Mouse (Mus musculus): ENCODE measurements around the gene Pgm5.

Pgm5 gene

DNA sequence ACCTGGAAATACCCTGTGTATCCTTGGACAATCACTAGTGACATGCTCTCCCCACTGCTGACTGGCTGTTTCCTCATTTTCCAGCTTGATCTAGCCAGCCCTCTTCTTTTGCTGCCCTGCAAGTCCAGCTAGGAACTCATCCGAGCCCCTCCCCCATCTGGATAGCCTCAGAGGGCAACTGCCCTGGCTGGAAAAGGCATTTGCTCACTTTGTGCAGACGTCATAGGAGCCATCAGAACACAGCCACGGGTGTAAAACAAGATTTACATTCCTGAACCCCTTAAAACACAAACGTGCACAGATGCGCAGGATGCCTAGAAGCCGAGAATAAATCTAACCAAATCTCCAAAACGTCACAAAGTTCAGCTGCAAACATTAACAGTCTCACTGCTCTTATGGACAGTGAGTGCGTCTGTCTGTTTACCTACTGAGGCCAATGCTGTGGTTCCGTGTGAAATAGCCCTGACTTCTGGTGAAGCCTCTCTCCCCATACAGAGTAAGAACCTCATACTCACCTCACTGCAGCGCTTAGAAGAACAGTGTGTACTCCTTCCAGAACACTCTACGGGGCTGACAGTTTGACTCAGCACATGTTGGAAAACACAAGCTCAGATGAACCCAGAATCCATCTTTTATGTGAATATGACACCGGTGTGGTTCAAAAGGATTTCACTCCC lies 99.0 kb downstream of the Pgm5 start:
- DNase-seq = no peak

DNA sequence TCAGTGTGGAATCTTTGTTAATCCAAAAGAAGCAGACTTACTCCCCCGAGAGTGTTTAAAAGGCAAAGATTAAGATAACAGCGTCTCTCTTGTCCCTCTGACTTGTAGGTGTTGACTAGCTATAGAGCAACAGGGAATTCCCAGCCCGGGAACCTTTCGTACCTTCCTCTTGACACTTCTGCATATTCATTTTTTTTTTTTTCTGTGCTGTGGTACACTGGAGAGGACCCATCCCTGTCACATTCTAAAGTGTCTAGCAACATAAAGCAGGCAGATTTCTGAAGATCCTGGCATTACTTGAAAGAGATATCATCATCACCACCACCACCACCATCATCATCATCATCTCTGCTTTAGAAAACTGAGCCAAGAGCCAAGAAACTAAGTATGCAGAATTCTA lies 105.0 kb downstream of the Pgm5 start:
- DNase-seq = no peak

DNA sequence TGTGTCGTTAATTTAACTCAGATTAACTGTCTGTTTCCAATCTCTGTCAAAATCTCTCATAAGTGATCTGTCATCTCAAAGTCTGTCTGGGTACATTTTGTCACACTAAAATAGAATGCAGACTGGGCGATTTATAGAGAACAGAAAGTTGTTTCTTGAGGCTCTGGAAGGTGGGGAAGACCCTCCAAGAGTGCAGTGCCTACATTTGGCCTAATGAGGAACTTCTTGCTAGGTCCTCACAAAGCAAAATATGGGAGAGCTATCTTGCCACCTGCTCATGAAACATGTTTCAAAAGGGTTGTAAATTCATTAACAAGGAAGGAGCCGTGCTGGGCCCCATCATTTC lies 107.2 kb downstream of the Pgm5 start:
- no peak for DNase-seq

DNA sequence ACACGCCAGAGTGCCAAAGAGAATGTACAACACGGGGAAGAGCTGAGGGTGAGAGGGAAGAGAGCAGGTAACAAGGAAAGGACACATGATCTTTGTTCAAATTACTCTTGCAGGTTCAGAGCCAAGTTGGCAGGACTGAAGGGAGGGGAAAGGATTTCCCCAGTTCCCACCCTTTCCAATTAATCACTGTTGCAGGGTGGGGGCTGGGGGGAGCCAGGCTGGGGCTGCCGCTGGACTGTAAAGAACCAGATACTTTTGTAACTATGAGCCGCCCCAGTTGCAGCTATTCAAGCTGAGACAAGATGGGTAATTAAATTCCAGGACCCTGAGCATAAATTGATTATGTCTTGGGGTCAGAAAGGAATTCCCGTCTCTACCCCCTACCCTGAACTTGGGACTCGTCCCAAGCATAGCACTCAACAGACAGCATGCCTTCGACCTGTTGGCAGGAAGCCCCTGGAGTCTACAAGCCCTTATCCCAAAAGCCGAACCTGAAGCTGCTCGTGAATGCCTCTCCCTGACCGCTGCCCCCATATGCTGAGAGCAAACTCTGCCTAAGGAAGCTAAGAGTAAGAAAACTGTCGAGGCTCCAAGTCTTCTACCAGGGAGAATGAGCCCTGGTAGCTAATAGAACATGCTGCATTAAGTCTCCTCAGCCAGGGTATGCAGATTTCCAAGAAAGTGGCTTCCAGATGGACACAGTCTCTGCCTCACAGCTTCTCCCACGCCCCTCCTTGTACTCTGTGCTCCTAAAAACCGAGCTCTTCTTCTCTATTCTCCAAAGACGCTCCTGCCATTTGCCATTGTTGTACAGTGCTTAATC lies 107.8 kb downstream of the Pgm5 start:
- peak; percentile 43 to 52 for DNase-seq

DNA sequence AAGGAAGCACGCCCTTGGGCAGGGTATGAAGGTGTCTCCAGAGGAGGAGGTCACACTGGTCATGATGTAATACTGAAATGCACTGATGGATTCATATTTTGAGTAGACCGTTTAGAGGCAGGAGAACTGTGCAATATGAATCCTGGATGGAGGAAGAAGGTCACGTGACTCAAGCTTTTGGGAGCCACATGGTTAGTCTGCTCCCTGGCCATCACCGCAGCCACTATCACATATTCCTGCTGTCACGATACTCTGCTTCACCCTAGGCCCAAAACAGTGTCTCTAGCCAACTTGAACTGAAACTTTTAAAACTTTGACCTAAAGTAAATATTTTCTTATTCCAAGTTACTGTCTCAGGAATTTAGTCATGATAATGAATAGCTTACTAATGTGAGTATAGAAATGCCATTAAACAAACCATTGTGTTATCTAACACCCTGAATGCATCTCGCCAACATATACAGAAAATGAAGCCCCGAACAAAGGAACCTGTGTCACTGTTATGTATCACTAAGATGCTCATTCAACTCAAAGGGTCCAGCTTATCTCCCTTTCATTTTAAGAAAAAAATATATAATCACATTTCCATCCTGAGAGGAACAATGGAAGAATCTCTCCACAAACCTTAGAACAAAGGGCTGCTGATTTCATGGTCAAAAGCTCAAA lies 108.6 kb downstream of the Pgm5 start:
- DNase-seq = no peak

DNA sequence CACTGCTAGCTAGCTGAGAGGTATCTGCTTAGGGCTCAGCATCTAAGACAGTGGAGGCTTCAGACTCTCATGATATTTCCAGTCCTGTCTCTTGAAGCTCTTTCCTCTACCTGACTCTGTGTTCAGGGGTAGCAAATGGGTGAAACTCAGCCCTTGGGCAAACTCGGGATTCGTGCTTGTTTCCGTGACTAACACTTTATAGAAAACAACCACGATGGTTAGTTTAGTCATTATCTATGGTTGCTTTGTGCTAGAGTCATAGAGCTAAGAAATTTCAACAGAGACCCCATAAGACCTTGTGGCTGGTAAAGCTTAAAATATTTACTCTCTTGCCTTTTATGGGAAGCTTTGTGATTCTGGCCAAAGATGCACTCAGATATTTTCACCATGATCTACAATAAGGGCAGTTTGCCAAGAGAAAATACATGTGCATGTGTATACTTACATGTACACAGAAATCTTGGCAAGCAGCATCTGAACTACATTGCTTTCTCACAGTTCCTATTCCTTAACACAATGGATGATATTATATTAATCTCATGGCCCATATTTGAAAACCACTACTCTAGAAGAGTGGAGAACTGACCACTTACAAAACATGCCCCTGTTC lies 115.3 kb downstream of the Pgm5 start:
- no peak for DNase-seq

DNA sequence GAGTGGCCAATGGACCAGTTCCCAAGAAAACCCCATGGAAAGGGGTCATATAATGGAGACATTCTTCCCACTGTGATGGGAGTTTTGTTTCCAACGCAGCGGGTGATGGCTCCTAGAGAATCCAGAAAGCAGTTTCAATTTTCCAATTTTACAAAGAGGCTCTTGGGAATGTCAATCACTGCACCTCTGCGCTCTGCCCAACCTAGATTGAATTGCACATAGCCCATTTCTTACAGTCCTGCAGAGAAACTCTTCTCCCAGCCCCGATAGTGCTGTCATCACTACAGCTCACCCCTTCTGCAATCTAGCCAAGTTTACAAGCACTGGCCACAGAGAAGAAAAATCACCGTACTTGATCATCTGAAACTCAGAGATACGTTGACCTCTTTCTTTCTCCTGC lies 119.0 kb downstream of the Pgm5 start:
- no peak for DNase-seq

DNA sequence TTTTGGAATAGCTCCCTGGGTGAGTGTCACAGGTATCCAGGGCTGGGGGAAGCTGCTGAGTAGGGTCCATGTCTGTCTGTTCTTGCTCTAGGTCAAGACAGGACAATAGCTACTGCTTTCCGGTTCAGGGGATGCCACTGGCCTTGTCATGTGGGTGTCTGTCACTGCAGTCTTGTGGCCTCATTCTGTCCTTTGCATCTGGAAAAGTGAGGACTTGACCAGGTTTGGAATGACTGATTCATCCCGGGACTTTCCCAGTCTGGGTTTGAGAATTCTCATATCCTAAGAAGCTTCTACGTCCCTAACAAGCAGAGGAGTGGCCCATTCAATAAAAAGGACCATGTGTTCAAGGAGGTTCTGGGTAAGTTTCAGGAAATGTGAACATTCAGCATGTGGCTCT lies 122.9 kb downstream of the Pgm5 start:
- DNase-seq = no peak

DNA sequence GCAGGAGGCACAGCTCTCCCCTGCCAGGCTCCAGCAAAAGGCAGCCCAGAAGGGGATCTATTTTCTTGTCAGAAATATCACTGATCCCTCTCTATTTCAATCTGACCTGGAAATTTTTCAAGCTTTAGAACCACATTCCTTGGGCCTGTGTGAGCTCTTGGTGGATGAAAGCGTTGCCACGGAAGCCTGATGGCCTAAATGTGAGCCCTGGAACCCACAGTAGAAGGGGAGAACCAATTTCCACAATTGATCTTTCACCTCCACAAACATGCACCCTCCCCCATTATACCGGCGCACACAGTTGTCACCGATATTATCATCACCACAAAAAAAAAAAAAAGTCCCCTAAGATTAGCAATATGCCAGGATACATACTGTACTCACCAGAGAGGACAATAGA lies 123.6 kb downstream of the Pgm5 start:
- no peak for DNase-seq

DNA sequence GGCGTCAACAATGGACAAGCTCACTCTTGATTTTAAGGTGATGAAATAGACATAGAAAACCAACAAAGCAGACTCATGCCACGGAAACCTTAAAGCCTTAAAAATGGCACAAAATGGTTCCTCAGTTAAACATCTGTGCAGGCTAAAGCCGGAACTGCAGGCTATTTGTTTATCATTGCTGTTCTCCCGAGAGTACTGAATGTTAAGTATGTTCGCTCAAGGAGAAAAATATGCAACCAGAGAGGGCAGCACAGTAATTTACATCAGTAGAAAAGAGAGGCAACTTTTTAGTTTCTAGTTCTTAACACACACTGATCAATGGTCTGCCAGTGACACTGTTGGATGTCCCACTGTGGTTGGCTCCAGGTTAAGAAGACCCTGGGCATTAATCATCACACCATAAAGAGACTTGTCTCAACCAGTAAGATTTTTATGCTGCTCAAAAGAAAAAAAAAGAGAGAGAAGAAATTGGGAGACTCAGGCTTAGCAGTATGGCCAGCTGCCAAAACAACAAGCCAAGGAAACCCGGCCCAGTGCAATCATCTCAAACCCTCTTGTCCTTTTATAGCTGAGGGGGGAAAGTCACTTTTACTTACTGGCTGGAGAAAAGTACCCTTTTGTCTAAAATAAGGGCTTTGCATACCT lies 126.0 kb downstream of the Pgm5 start:
- peak; percentile 23 to 27 for DNase-seq

DNA sequence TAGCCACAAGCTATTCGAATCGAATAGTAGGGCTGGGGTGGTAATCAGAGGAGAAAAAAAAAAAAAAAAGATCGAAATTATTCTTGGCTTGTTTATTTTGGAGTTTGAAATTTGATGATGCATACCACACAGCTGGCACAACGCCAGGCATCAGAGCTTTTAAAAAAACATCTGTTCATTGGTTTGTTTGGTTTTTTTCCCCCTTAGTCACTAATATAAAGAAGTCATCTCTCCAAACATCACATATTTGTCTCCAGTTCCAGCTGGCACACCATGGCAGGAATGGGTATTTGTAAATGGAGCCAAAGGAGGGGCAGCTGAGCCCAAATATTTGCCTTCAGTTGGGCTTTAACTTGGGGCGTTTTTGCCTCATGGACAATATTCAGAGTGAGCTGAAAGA lies 131.0 kb downstream of the Pgm5 start:
- DNase-seq = no peak

DNA sequence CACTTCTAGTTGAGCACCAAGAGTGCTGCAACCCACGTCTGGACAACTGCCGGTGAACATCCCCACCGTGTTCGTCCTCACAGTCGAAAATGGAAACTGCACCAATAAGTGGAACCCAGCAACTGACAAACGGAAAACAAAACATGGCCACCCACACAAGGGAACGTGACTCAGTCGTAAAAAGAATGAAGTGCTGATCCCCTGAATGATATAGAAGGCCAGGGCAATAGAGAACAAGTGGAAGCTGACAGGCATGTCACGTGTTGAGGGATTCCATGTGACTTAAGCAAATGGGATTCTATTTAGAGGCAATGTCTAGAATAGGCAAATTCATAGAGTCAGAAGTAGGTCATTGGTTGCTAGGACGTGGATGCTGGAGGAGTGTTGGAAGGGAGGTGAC lies 137.3 kb downstream of the Pgm5 start:
- DNase-seq = no peak

DNA sequence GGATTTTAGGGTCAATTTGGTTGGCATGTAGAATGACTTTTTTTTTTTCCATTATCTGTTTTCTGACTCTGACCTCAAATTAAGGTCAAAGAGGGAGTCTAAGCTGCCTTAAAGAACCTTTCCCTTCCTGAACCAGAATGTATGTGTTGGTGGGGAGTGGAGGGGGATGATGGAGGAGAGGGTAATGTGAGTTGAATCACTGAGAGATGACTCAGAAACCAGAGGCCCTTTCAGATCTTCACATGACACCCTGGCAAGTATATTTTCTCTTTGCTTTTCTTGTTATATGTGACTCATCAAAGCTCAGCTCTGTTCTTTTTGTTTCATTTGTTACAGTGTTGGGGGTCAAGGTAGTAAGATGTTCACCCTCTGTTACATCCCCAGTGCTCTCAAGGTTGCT lies 141.2 kb downstream of the Pgm5 start:
- no peak for DNase-seq

DNA sequence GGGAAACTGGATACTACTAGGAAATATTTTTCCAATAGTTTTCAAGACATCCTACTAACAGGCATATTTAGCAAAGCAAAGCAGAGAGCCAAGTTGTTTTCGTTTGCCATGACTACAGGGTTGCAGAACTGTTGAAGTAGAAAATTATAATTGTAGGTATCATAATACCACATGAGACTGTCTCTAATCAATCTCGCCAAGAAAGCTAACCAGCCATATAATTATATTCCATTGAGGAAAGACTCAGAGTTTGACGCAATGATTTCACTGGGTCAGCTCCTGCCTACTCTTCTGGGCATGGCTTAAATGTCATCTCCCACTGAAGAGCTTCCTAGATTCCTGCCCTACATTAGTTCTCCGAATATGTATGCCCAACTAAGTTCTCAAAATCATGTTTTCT lies 142.2 kb downstream of the Pgm5 start:
- DNase-seq = no peak

DNA sequence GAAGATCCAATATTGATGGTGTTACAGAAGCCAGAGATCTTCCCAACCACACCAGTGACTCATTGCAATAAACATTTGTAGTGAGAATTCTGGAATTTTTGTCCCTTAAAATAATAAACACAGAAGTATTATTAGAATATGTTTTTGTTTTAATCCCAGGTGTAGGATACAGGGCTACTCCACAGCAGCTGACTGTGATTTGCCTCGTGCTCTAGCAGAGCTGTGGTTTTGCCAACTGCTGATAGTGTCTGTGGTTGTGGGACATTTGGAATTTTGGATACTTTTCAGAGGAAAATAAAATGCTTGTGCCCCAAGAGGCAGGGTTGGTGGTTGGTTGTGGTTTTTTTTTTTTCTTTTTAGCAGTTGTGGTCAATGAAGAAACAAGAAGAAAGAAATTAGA lies 143.6 kb downstream of the Pgm5 start:
- no peak for DNase-seq

DNA sequence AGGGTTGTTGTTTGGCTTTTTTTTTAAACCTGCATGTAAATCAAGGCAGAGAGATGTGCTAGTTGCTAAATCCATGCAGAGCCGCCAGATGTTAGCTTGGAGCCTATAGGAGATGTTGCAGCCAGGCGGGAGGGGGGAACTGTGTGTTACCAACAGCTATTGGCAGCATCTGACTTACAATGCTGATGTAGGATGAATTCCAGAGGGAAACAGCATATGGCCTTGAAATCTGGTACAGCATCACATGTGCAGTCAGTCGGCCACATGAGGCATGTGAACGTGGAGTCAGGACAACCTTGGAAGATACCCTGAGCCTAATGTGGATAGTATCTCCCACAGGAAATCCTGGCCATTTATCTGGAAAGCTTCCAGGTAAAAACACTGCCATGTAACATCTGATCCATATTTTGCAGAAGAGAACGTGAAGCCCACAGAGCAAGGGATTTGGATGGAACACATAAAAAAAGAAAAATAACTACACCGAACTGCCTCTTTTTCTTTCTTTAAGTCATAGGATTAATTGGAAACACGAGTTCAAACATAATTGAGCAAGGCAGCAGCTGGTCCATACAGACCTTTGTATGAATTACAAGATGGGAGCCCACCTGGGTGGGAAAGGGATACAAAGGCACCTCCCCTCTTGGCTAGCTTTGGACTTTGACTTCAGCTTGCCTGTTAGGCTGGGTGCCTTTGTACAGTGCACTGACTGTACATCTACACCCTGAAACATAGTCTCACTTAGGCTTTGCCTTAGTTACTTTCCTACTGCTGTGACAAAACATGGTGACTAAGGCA lies 145.2 kb downstream of the Pgm5 start:
- no peak for DNase-seq

DNA sequence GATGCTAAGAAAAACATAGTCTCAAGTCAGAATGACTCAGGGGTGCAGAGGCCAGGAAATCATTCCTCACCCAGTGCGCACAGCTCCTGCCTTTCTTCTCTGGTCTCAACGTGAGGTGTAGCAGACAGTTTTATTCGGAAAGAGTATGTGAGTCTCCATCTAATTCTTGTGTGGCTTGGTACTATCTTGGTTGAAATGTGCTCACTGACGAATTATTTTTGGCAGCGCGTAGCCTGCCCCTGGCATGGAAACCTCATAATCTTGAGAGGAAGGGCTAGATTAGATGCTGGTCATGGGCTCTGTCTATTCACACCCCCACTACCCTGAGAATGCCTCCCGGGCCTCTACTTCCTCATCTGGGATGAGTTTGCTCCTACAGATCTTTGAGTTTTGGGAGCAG lies 153.6 kb downstream of the Pgm5 start:
- no peak for DNase-seq

DNA sequence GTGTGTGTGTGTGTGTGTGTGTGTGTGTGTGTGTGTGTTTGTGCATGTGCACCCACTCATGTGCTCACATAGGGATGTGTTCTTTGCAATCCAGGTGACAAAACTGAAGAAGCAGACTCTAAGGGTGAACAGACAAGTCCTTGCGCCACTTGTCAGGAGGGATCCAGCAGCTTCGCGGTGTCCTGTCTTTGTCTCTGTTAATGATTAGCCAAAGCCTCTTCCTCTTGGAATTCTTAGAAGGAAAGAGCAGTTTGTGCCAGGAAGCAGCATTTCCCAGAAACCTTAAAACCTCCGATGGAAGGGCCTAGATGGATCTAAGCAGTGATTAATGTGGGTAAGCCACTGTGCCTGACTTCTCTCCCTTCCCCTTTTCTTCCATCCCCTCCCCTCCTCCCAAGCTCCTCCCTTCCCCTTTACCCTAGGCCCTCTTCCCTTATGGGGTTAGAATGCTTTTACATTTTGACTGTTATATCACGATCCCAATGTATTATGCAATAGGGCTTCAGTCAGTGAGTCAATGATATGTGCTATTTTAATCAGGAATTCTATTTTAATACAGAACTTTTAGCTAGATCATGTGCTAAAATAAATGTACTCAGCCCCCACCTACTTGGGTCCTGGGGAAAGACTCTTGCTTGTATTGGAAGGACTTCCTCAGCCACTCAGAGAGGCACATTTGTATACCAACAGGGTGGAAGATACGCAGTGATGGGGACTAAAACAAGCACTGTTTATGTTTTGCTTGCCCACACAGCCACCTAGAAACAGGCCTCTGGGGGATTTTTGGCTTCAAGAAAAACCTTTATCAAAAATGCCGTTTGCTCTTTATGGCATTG lies 154.4 kb downstream of the Pgm5 start:
- DNase-seq = no peak

DNA sequence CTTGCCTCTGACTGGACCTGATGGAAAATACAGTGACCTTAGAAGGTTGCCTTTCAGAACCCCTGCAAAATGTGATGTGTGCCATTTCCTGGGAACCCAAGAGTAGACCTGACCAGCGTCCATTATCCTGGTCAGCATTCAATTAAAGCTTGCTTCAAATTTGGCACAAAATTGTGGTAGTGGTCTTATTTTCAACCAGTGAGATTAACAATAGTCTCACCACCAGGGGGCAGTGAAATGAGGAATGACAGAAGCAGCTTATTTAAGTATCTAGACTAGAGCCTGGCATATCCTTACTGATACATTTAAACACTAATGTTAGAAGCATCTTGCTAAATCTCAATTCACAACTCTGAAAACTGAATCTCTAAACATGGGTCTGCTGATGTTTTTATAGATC lies 156.3 kb downstream of the Pgm5 start:
- peak; percentile 54 to 65 for DNase-seq

DNA sequence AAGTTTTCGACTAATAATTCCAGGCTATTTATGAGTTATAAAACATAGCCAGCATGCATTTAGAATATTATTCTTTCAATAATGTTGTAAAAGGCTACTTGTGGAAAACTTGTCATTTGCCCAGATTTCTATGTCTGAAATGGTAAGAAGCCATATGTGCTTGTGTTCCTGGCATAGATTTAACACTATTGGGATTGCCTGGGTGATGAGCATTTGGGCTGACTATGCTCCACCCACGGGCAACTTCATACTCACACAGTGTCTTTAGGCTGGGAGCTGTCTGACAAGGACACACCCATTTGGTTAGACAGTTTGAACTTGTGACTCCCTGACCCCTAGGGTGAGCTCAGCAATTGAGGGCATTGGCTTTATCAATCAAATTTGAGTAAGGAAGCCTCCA lies 157.3 kb downstream of the Pgm5 start:
- DNase-seq = no peak

DNA sequence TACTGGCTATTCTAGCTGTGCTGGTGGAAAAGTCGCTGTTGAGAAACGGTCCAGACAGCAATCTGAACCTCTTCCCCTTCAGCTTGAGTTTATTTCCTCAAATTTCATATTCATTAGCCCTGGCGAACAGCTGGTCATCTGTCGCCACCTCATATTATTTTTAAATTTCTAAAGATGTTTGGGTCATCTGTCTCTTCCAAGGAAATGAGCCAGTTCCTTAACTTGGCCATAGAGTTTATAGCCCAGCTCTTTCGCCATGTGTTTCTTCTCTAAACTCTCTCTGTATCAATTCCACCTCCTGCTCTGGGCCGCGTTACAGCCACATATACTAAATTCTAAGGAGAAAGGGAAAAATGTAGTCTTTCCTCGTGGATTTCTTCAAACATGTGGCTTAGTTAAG lies 158.0 kb downstream of the Pgm5 start:
- DNase-seq = no peak

All from cerebellum, postnatal 14 days (tissue).